Mouse (Mus musculus) embryonic facial prominence, embryonic 12.5 days (tissue): ENCODE measurements around the gene Mrps5. TPM values are rescaled to one million over a fixed set of nuclear protein-coding genes. Genes with fewer than 3 reads are reported as not detected.

Experiments used
- ATAC-seq: fragments of 200-750 bp; cut with Nextera tagmentation; 2 replicates; pipeline ENCODE4 v1.8.0; 2017; ENCODE audit not compliant: insufficient number of reproducible peaks, insufficient read depth, low FRiP score, low TSS enrichment
- H3K27ac ChIP-seq: fragments of 300-500 bp; sonication (generic); 2 replicates; pipeline ENCODE4 v1.5.1; 2016; ENCODE audit warnings: mild to moderate bottlenecking
- H3K27me3 ChIP-seq: fragments of 300-500 bp; sonication (generic); 2 replicates; pipeline ENCODE4 v1.6.1; 2016; ENCODE audit warnings: mild to moderate bottlenecking, moderate library complexity
- H3K36me3 ChIP-seq: fragments of 300-500 bp; sonication (generic); 2 replicates; pipeline ENCODE4 v1.6.1; 2016; ENCODE audit warnings: mild to moderate bottlenecking
- H3K4me1 ChIP-seq: fragments of 300-500 bp; sonication (generic); 2 replicates; pipeline ENCODE4 v1.6.1; 2016
- H3K4me2 ChIP-seq: fragments of 300-500 bp; sonication (generic); replicated peaks from 2 replicates; pipeline ENCODE4 v1.6.1; 2016; ENCODE audit warnings: mild to moderate bottlenecking, moderate library complexity
- H3K4me3 ChIP-seq: fragments of 300-500 bp; sonication (generic); 2 replicates; pipeline ENCODE4 v1.5.1; 2016; ENCODE audit warnings: mild to moderate bottlenecking
- H3K9ac ChIP-seq: fragments of 300-500 bp; sonication (generic); 2 replicates; pipeline ENCODE4 v1.6.1; 2016; ENCODE audit warnings: mild to moderate bottlenecking, moderate library complexity
- H3K9me3 ChIP-seq: fragments of 300-500 bp; sonication (generic); 2 replicates; pipeline ENCODE4 v1.6.1; 2016; ENCODE audit warnings: mild to moderate bottlenecking, moderate library complexity
- WGBS: fragments of 180-500 bp; shearing (Covaris S2); methylation state at CpG from one replicate; pipeline ENCODE4 v1.1.7; 2016; 5-methylcytosine and 5-hydroxymethylcytosine counted together
- polyA plus RNA-seq: library from polyadenylated mRNA; unstranded; fragments of >200 nt; fragmentation: Nextera tagmentation; extraction: Ambion mirVana; gene quantifications from 2 replicates; pipeline ENCODE4 v1.2.1, GENCODE M21; 2016

Gene Mrps5
- 139 TPM in 2 replicates for polyA plus RNA-seq

DNA sequence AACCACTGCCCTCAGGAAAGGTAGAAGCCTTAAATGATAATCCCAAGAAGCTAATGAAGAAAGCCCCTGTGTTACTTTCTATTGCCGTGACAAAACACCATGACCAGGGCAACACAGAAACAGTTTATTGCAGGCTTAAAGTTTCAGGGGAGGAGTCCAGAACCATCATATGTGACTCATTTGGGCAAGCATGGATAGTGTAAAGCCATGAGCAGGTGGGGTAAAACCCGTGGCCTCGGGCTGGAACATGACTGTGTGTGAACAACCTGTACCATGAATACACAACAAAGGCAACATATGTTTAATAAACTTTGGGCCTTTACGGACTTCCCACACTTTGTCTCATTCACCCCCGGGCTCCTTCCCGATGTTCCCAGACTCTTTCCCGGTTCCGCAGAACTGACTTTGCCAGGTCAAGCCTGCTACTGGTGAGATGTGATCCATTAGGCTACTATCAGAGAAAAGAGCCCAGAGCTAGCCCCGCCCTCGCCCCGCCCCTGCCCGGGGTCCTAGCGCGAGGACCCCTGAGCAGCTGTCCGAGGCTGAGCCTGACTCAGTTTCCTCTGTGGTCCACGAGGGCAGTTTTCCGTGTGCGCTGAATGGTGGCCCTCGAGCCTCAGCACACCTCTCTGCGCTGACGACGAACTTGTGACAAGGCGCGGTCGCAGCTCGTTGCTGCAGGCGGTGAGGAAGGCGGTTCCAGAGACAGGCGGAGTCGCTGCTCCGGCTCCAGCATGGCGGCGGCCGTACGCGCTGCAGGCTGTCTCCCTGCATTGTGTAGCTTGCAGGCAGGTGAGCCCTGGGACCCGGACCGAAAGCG is at the start of gene Mrps5, which contains the start of gene Zfp661:
TSS of gene Mrps5 (plus strand) at position 529 of the 820 bp plus-strand sequence.
TSS of gene Zfp661 (minus strand) at position 401 of the 820 bp plus-strand sequence.
- H3K36me3 ChIP-seq = no peaks in the 10 kb centered on the region
- H3K9ac ChIP-seq = peak within 1 kb of the TSS; percentile 80
- H3K27me3 ChIP-seq = no peaks in the 10 kb centered on the region
- ATAC-seq = peak; percentile 65
- WGBS = 4% methylated on average over 39 of the region's 39 CpGs
- peak within 1 kb of the TSS; percentile 94 for H3K4me3 ChIP-seq
- no peaks in the 10 kb centered on the region for H3K9me3 ChIP-seq
- H3K4me1 ChIP-seq = peaks cover 29% of the 10 kb centered on the region
- H3K27ac ChIP-seq = peak within 1 kb of the TSS; percentile 82
- H3K4me2 ChIP-seq = peak within 1 kb of the TSS; percentile 77

DNA sequence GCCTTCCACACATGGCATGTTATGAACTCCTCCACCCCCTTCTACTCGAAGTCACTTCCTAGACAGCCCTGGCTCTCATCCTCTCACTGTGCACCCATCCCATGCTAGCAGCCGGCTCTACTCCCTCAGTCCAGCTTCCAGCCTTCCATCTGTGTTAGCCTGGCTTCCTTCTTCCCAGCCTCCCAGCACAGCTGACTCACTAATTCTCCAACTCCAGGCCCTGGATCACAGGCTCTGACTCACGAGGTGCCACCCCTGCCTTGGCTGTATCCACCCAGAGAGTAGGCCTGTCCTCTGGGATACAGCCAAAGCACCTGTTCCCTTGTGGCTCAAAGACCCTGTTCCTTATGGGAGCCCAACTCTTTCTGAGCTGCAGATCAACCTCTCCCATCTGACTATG is 49.5 kb upstream of the Mrps5 start:
- Histone ChIP-seq H3K4me2 (no peak overlapping the region), H3K4me1 (no peaks in the 10 kb centered on the region), H3K36me3 (no peaks in the 10 kb centered on the region), H3K27me3 (peaks cover 58% of the 10 kb centered on the region), H3K9me3 (no peaks in the 10 kb centered on the region), H3K4me3 (no peak overlapping the region), H3K27ac (no peak overlapping the region), H3K9ac (no peak overlapping the region)
- no peak for ATAC-seq
- WGBS = 61% methylated on average over 3 of the region's 3 CpGs

DNA sequence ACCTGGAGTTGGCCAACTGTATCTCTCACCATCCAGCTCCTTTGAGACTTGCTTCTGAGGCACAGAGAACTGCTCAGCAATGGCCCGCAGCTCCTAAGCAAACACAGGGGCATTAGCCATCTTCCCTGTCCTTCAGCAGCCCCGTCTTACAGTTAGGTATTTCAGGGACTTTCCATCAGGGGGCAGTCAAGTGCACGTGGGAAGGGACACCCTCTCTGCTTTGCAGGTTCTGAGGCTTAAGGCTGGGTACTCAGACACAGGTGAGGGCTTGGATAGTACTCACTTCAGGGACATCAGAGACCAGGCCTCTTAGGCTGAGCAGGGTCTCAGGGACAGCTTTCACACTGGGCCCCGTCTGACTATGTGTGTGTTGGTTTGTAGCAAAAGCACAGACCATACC is 47.5 kb upstream of the Mrps5 start:
- H3K27ac ChIP-seq = no peak overlapping the region
- no peak overlapping the region for H3K4me3 ChIP-seq
- no peaks in the 10 kb centered on the region for H3K36me3 ChIP-seq
- WGBS = 19% methylated on average over 4 of the region's 4 CpGs
- H3K4me1 ChIP-seq = no peaks in the 10 kb centered on the region
- no peaks in the 10 kb centered on the region for H3K9me3 ChIP-seq
- H3K4me2 ChIP-seq = no peak overlapping the region
- no peak overlapping the region for H3K9ac ChIP-seq
- no peak for ATAC-seq
- peaks cover 69% of the 10 kb centered on the region for H3K27me3 ChIP-seq

DNA sequence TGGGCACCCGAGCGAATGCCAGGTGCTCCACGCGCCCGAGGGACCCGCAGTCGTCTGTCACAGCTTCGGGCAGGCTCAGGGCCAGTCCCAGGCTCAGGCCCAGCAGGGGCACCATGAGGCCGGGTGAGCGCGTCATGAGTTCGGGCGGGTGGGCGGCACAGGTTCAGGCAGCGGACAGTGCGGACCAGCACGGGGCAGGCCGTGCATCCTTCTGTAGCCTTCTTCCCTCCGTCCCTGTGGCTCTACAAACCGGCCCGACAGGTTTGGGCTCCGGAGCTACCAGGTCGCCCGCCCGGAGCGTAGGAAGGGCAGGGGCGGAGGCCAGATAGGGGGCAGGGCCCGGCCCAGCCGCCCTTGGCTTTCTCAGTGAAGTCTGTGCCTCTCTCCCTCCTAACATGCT is 45.8 kb upstream of the Mrps5 start, which contains the start of gene Prom2:
TSS of gene Prom2 (minus strand) at position 283 of the 400 bp plus-strand sequence.
- Histone ChIP-seq H3K4me3 (peak within 1 kb of the TSS; percentile 17; the same call in 1 of the 2 replicates), H3K9me3 (no peaks in the 10 kb centered on the region), H3K4me2 (peak within 1 kb of the TSS; percentile 37), H3K9ac (0 out of 2 replicates have a peak within 1 kb of the TSS, but pooled peaks have one; percentile 15), H3K4me1 (no peaks in the 10 kb centered on the region), H3K27me3 (peaks cover 69% of the 10 kb centered on the region), H3K36me3 (no peaks in the 10 kb centered on the region), H3K27ac (no peak within 1 kb of the TSS)
- WGBS = 2% methylated on average over 28 of the region's 29 CpGs
- ATAC-seq = no peak

DNA sequence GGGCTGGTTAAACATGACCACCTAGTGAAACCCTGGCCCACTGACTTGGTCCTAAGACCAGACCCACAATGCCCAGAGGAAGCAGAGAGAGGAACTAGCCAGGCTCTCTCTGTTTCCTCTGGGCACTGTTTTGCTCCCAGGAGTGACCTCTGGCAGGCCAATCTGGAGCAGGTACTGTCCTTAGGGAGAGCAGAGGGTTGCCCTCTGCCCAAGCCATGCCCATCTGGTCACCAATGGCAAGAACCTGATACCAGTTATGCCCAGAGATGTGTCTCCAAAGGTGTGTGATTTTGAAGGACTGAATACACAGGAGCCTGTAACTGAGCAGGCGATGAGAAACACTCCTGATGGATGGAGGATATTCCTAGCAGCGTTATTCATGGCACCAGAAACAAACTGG is 45.3 kb upstream of the Mrps5 start:
- Histone ChIP-seq H3K27me3 (peaks cover 67% of the 10 kb centered on the region), H3K4me3 (no peak overlapping the region), H3K4me1 (no peaks in the 10 kb centered on the region), H3K36me3 (no peaks in the 10 kb centered on the region), H3K4me2 (no peak overlapping the region), H3K9me3 (no peaks in the 10 kb centered on the region), H3K9ac (no peak overlapping the region), H3K27ac (no peak overlapping the region)
- ATAC-seq = no peak
- 77% methylated on average over 2 of the region's 2 CpGs for WGBS

DNA sequence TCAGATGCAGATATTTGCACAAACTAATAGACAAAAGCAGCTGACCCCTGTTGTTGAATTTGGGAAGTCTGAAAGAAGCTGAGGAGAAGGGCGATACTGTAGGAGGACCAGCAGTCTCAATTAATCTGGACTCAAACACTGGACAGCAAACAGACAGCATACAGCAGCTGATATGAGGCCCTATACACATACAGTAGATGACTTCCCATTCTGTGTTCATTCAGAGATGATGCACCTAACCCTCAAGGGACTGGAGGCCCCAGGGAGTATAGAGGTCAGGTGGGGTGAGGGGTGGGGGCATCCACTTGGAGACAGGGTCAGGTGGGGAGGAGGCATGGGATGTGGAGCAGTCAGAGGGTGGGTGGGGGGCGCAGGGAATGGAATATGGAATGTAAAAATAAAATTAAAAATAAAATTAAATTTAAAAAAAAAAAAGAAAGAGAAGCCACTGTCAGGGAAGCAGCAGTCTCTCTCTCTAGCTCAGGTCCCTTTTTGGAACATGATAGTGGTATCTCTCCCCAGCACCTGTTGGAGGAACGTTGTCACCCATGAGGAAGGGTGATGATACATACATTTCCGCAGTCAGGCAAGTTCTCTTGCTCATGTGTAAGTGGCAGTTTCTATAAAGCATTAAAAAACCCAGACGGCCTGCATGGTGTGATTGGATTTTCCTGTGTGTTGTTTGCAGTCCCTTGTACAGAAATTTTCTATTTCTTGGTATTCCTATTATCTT is 38.5 kb upstream of the Mrps5 start:
- Histone ChIP-seq H3K27me3 (peaks cover 2% of the 10 kb centered on the region; the same call in 1 of the 2 replicates), H3K9ac (no peak overlapping the region), H3K4me2 (no peak overlapping the region), H3K4me3 (no peak overlapping the region), H3K9me3 (no peaks in the 10 kb centered on the region), H3K27ac (no peak overlapping the region), H3K4me1 (no peaks in the 10 kb centered on the region), H3K36me3 (no peaks in the 10 kb centered on the region)
- ATAC-seq = no peak
- WGBS = 74% methylated on average over 5 of the region's 5 CpGs

DNA sequence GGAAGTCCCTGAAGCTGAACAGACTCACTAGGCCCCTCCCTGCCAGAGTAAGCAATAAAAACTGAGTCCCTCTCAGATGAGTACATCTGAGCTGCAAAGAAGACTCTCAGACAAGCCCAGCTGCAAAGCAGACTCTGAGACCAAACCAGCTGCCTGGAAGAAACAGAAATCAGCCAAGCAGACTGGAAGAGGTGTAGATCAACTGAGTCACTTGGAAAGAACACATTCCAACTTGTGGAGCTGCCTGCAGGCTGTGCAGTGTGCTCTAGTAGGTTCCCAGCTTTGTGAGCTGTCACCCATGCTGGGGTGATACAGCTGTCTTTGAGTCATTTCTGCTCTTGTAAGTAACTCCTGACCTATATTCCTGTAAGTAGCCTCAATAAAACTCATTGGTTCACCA is 37.3 kb upstream of the Mrps5 start:
- ATAC-seq = no peak
- Histone ChIP-seq H3K4me2 (no peak overlapping the region), H3K36me3 (no peaks in the 10 kb centered on the region), H3K4me1 (no peaks in the 10 kb centered on the region), H3K27ac (no peak overlapping the region), H3K9ac (no peak overlapping the region), H3K4me3 (no peak overlapping the region), H3K27me3 (no peaks in the 10 kb centered on the region), H3K9me3 (no peaks in the 10 kb centered on the region)

DNA sequence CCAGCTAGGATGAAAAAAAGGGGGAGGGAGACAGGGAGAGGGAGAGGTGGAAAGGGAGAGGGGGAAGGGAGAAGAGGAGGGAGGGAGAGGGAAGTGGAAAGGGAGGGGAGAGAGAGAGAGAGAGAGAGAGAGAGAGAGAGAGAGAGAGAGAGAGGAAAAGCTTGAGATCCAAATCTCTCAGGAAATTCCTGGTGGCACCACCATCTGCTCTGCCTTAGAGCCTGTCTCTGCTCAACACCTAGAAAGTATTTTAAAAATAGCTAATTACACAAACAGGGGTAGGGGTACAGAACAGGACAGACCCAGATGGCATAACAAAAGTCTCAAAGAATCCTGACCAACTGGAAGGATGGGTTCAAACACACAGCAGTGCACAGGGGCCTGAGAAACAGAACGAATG is 36.6 kb upstream of the Mrps5 start:
- H3K36me3 ChIP-seq = no peaks in the 10 kb centered on the region
- no peak overlapping the region for H3K27ac ChIP-seq
- no peaks in the 10 kb centered on the region for H3K4me1 ChIP-seq
- no peaks in the 10 kb centered on the region for H3K27me3 ChIP-seq
- no peak overlapping the region for H3K9ac ChIP-seq
- H3K4me2 ChIP-seq = no peak overlapping the region
- 62% methylated on average over 1 of the region's 1 CpGs for whole genome bisulfite sequencing
- H3K4me3 ChIP-seq = no peak overlapping the region
- H3K9me3 ChIP-seq = no peaks in the 10 kb centered on the region
- no peak for ATAC-seq

DNA sequence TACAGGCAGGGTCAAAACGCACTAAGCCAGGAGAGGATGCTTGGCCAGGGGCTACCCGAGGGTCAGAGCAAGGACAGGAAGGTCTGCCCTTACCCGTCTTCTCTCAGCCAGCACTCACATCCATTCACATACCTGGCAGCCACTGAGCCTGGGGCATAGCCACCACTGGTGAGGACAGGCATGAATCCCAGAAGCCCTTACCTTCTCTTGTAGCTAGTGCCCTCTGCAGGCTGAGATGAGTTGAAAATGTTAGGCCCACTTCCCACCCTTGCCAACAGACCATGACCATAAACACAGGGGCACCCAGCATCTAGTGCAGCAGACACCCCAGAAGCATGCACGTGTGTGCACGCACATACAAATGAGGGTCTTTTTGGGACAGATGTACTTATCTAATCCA is 35.9 kb upstream of the Mrps5 start:
- 40% methylated on average over 5 of the region's 5 CpGs for WGBS
- ATAC-seq = 0 out of 2 replicates have a peak, but pooled peaks have one; percentile 56
- H3K27ac ChIP-seq = no peak overlapping the region
- H3K9me3 ChIP-seq = no peaks in the 10 kb centered on the region
- no peak overlapping the region for H3K9ac ChIP-seq
- no peaks in the 10 kb centered on the region for H3K4me1 ChIP-seq
- H3K27me3 ChIP-seq = no peaks in the 10 kb centered on the region
- no peak overlapping the region for H3K4me3 ChIP-seq
- no peaks in the 10 kb centered on the region for H3K36me3 ChIP-seq
- no peak overlapping the region for H3K4me2 ChIP-seq

DNA sequence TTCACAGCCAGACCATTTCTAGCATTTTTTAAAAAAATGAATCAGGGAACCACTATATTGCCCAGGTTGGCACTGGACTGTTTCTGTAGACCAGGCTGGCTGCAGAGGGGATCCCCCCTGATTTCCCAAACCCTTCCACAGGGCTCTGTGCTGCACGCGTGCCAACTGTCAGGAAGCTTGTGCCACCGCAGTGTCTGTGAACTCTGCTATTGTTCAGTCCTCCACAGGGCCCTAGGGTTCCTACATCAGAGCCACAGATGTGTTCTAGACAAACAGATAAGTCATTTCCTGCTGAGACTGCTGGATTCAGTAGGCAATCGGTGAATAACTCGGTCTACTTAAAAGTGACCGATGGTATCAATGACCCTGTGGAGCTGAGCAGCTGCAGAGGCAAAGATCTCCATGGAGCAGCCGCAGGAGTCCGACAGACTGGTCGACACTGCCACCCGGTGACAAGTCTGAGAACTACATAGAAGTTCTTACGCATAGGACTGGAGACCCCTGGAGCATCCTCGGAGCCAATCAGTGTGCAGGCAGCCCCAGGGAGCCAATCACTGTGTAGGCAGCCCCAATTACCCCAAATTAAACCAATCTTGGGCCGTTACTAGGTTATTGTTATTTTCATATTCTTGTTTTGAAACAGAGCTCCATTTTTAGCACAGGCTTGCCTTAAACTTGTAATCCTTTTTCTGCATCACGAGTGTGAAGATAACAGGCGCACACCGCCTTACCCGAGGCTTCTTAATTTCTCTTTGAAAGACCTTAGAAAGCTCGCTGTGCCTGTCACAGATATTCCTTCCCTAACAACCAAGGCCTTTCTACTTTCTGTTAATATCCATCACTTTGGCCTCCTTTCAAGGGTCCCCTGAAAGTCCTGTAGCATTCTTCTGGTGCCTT is 27.7 kb upstream of the Mrps5 start:
- H3K9ac ChIP-seq = no peak overlapping the region
- no peaks in the 10 kb centered on the region for H3K36me3 ChIP-seq
- no peaks in the 10 kb centered on the region for H3K9me3 ChIP-seq
- no peaks in the 10 kb centered on the region for H3K27me3 ChIP-seq
- H3K4me1 ChIP-seq = no peaks in the 10 kb centered on the region
- ATAC-seq = peak; percentile 97
- 0 out of 2 replicates have a peak overlapping the region, but pooled peaks have one; percentile 1 for H3K4me3 ChIP-seq
- 17% methylated on average over 18 of the region's 18 CpGs for WGBS
- no peak overlapping the region for H3K27ac ChIP-seq
- peak overlapping the region; percentile 32 for H3K4me2 ChIP-seq

DNA sequence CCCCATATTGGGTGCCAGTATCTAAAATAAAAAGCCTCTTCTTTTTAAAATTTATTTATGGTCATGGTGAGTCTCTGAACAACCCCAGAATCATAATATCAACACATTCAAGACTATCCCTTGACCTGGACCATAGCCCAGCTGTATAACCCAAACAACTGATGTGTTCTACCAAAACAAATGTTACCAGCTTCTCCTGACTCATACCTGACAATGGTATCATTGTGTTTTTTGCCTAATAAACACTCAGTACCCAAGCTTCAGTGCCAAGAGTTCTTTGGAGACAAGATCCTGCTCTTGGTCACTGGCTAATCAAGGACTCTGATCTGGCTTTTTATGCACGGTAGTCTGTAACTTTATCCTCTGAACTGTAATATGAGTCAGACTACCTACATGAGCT is 13.7 kb upstream of the Mrps5 start:
- Histone ChIP-seq H3K27me3 (no peaks in the 10 kb centered on the region), H3K4me2 (no peak overlapping the region), H3K4me1 (no peaks in the 10 kb centered on the region), H3K4me3 (no peak overlapping the region), H3K27ac (no peak overlapping the region), H3K9ac (no peak overlapping the region), H3K9me3 (0 out of 2 replicates have a peak, but pooled peaks cover 4% of the 10 kb centered on the region), H3K36me3 (peaks cover 25% of the 10 kb centered on the region)
- WGBS = 20% methylated on average over 1 of the region's 1 CpGs
- ATAC-seq = no peak
